Mouse (Mus musculus): ENCODE results near the gene Wnt10a. TPM values are rescaled to one million over a fixed set of nuclear protein-coding genes. Genes with fewer than 3 reads are reported as not detected.

Wnt10a gene
- polyA plus RNA-seq, 1 experiment from 2014 or later: not detected

Other genes starting within 250 kb of the Wnt10a start
- gene Plcd4, start 248.6 kb upstream of the Wnt10a start, polyA plus RNA-seq (2015; fragmentation: Nextera tagmentation; extraction: Ambion mirVana): 0.02 and 0.22 TPM in 2 replicates
- 13.6 and 16.6 TPM in 2 replicates for gene Usp37, start 247.2 kb upstream of the Wnt10a start, polyA plus RNA-seq (2015; fragmentation: Nextera tagmentation; extraction: Ambion mirVana)
- 1.8 TPM in 2 replicates for gene Zfp142, start 203.3 kb upstream of the Wnt10a start, polyA plus RNA-seq (2015; fragmentation: Nextera tagmentation; extraction: Ambion mirVana)
- 13.8 and 14.3 TPM in 2 replicates for gene Bcs1l, start 203.2 kb upstream of the Wnt10a start, polyA plus RNA-seq (2015; fragmentation: Nextera tagmentation; extraction: Ambion mirVana)
- gene Rnf25, start 190.1 kb upstream of the Wnt10a start, polyA plus RNA-seq (2015; fragmentation: Nextera tagmentation; extraction: Ambion mirVana): 12.9 and 13.7 TPM in 2 replicates
- 0.50 and 0.58 TPM in 2 replicates for gene Stk36, start 190.1 kb upstream of the Wnt10a start, polyA plus RNA-seq (2015; fragmentation: Nextera tagmentation; extraction: Ambion mirVana)
- gene Ttll4, start 129.8 kb upstream of the Wnt10a start, polyA plus RNA-seq (2015; fragmentation: Nextera tagmentation; extraction: Ambion mirVana): 5.7 and 9.2 TPM in 2 replicates
- 2.6 and 3.2 TPM in 2 replicates for gene Cyp27a1, start 77.9 kb upstream of the Wnt10a start, polyA plus RNA-seq (2015; fragmentation: Nextera tagmentation; extraction: Ambion mirVana)
- gene Prkag3, start 42.3 kb upstream of the Wnt10a start, polyA plus RNA-seq (2015; fragmentation: Nextera tagmentation; extraction: Ambion mirVana): 0.05 and 0.12 TPM in 2 replicates
- gene Wnt6, start 19.6 kb upstream of the Wnt10a start, polyA plus RNA-seq (2015; fragmentation: Nextera tagmentation; extraction: Ambion mirVana): 0.15 and 0.41 TPM in 2 replicates
- gene Cdk5r2, start 63.4 kb downstream of the Wnt10a start, polyA plus RNA-seq (2015; fragmentation: Nextera tagmentation; extraction: Ambion mirVana): not detected in 2 replicates
- 0.06 and 0.07 TPM in 2 replicates for gene Fev, start 93.9 kb downstream of the Wnt10a start, polyA plus RNA-seq (2015; fragmentation: Nextera tagmentation; extraction: Ambion mirVana)
- gene Cryba2, start 101.6 kb downstream of the Wnt10a start, polyA plus RNA-seq (2015; fragmentation: Nextera tagmentation; extraction: Ambion mirVana): not detected in 2 replicates
- gene Cfap65, start 144.1 kb downstream of the Wnt10a start, polyA plus RNA-seq (2015; fragmentation: Nextera tagmentation; extraction: Ambion mirVana): not detected in 2 replicates
- gene Ihh, start 160.2 kb downstream of the Wnt10a start, polyA plus RNA-seq (2015; fragmentation: Nextera tagmentation; extraction: Ambion mirVana): 1.3 and 1.6 TPM in 2 replicates